Mouse (Mus musculus) left cerebral cortex, postnatal 10 days (tissue): ENCODE measurements around the gene Rpl36al. TPM values are rescaled to one million over a fixed set of nuclear protein-coding genes. Genes with fewer than 3 reads are reported as not detected.
"Not testable (repeated sequence)": the region's sequence is repeated elsewhere in the genome, so short reads cannot be mapped to it uniquely, and the experiment has no call there.

Experiments
- DNase-seq, 2 experiments: peaks; one replicate each; pipeline ENCODE4 v3.0.0; 2021 to 2022; ENCODE audit warnings: low spot score in 2 of 2, mixed read lengths in 1 of 2; ENCODE audit errors: extremely low spot score in 1 of 2
- intact Hi-C: fragments of 180-260 bp; cut with DNase I; formaldehyde crosslinking; loops from one replicate; pipeline ENCODE4 v1.15.1; 2025
- microRNA-seq: library from miRNA; unstranded; fragments of <30 nt; microRNA quantifications from one replicate; pipeline ENCODE4 v1.2.0, GENCODE M21; 2022
- total RNA-seq, 2 experiments: library from RNA; stranded (reverse); gene quantifications; 2 replicates each; pipeline ENCODE4 v1.2.3; 2021

The Rpl36al gene
- total RNA-seq, 2 experiments from 2014 or later, result 205 to 218 TPM

GRCm38 (mm10) chr12:69166861-69167581, 16.9 kb downstream of the Rpl36al start:
- intact Hi-C loops, DNase-seq: not testable (repeated sequence)

DNA sequence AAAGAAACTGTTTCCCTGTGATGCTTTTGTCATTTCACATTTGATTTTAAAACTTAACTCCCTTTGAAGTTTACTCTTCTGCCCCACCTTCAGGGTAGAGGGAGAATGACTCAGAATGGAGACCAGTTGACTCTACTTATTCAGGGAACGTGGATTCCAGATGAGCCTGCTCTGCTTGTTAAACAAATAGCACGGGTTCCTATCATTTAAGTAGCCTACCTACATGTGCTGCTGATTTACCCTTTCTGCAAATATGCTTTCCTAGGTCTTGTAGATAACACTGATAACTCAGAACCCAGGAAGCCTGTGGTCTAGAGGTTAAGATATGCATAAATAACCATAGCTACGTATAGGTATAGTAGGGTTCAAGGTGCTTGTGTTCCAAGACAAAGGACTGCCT, 19.0 kb downstream of the Rpl36al start:
- no peak for DNase-seq
- intact Hi-C loops, result no loop called here

DNA sequence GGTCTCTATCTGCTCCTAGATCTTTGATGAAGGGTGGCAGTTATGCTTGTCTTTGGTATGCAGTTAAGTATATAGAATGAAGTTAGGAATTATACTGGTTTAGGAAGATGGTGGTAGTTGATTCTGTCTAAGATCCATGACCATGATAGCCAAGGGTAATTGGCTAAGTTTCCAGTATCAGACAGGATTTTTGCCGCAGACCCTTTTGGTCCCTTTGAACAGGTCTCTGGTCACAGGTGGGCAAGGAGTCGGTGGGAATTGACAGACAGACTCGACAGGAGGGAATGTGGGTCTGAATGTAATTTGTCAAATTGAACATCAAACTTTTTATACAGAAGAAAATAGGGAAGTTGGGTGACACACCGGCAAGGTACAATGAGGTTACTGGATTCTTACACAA, 20.3 kb downstream of the Rpl36al start:
- DNase-seq, intact Hi-C loops: not testable (repeated sequence)

DNA sequence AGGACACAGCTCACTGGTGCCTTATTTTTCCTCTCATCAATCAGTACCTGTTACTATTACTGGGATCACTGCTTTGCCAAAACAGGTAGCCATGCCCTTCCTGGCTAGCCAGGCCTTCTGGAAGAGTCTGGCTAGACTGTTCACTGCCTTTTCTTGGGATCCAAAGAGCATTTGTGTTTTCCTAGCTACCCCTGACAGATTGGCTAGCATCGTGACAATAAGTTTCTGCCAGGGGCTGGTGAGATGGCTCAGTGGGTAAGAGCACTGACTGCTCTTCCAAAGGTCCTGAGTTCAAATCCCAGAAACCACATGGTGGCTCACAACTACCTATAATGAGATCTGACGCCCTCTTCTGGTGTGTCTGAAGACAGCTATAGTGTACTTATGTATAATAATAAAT, 23.2 kb downstream of the Rpl36al start:
- intact Hi-C loops, DNase-seq: not testable (repeated sequence)

- intact Hi-C loops, result no loop called here
- DNase-seq, result peak in 1 of 2 experiments; percentile 49
Measured at GRCm38 (mm10) chr12:69159578-69159940, 24.3 kb downstream of the Rpl36al start.

- intact Hi-C loops, result not testable (repeated sequence)
Measured at GRCm38 (mm10) chr12:69158765-69159577, 24.9 kb downstream of the Rpl36al start, which contains the start of gene Rps29. Gene Rps29, minus strand, starts transcription at chr12:69159186.

DNA sequence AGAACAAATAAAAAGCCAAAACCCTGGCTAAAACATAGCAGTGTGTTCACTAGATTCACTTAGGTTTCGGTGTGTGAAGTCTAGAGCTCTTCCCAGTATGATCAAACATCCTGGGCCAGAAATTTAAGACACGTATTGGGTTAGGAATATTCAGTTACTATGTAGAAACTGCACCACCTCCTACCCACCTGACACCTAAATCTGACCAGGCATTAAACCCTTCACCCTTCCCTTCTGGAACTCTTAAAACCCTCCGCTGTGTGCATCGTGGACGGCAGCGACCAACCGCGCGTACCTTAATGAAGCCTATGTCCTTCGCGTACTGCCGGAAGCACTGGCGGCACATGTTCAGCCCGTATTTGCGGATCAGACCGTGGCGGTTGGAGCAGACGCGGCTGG, 25.5 kb downstream of the Rpl36al start:
- no peak for DNase-seq
- intact Hi-C loops, result no loop called here

More at GRCm38 (mm10) chr12:69158765-69159577, 24.9 kb downstream of the Rpl36al start, which contains the start of gene Rps29:
- peak; percentile 97 for DNase-seq

DNA sequence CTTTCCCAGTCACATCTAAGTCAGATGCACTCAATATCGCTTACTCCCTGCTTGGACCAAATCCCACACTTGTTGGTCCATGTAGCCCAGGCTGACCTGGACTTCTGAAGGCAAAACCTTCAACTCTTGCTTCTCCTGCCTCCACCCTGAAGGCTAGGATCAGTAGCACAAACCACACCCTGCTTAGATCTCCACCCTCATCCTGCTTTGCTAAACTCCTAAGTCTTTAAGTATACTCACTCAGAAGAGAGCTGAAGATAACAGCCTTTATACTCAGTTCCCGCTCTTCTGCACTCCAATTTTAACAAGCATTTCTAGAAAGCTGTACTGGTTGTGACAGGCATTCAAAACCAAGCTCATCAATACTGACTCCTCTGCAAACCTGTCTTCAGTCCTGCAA, 26.8 kb downstream of the Rpl36al start:
- intact Hi-C loops, result no loop called here
- DNase-seq, result no peak

GRCm38 (mm10) chr12:69156436-69156835, 27.4 kb downstream of the Rpl36al start:
- no peak for DNase-seq
- intact Hi-C loops, result no loop called here

DNA sequence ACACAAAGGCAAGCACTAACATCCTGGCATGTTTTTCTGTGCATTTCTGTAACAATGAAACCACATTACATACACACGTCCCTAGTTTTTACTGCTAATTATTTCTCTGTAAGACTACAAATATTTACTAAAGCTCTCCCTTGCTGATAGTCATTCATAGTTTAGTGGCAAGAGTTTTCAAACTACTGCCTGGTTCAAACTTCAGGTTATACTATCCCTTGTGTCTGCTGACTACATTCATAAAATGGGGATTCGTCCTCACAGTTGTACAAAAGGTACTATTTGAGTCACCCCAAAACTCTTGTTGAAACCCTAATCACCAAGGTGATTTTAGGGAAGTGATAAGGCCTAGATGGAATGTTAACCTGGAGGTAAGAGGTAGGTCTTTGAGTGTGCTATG, 28.0 kb downstream of the Rpl36al start:
- no peak for DNase-seq
- intact Hi-C loops, result no loop called here

- no peak for DNase-seq
- intact Hi-C loops, result no loop called here
Measured at GRCm38 (mm10) chr12:69150049-69150448, 33.8 kb downstream of the Rpl36al start.

DNA sequence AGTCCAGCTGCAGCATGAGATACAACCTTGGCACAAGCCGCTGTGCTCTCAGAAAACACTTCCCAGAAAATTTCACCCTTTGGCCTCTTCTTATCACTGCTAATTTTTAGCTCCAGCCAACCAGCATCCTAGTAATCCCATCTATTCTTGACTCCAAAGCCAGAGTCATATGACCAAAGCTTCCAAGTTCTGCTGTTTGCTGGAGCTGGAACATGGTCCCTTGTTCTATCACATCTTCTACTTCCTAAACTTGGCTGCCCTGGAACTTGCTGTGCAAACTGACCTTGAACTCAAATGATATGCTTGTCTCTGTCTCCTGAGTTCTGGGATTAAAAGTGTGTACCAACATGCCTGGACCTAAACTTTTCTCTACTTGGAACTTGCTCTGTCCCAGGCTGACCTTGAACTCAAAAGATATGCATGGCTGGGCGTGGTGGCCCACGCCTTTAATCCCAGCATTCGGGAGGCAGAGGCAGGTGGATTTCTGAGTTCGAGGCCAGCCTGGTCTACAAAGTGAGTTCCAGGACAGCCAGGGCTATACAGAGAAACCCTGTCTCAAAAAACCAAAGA, 36.6 kb downstream of the Rpl36al start:
- no peak for DNase-seq
- intact Hi-C loops, result no loop called here

- DNase-seq, result no peak
- intact Hi-C loops, result no loop called here
Measured at GRCm38 (mm10) chr12:69143460-69143859, 40.4 kb downstream of the Rpl36al start.

DNA sequence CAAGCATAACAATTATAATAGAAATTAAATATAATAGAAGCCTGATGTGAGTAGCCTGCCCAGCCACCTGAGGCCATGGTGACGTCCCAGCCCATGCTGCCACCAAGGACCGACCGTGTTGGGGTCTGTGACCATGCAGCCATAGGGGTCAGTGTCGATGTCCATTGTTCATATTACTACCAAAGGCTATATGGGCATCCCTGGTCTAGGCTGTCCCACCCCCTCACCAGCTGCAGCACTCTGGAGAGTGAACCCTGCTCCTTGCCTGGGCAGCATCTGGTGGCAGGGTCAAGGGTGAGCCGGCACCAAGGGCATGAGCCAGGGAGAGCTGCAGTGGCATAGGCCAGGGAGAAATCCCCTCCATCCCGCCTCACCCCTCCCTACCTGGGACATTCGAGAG, 44.0 kb downstream of the Rpl36al start:
- no peak for DNase-seq
- intact Hi-C loops, result no loop called here

DNA sequence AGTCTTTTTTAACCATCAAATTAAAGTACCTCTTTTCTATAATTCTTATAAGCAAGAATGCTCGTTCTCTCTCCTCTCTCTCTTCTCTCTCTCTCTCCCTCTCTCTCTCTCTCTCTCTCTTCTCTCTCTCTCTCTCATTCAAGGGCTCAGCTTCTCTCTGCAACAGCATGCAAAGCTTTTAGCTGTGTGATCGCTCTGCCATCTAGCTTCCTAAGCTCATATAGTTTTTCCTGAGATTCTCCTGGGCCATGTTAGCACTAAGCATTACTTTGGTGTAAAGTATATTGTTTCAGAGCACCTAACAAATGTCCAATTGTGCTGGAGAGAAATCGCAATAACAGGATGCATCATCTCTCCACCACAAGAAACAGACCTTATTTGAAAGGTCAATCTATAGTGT, 44.7 kb downstream of the Rpl36al start:
- intact Hi-C loops, result no loop called here

More for the DNA sequence above, 44.7 kb downstream of the Rpl36al start:
- DNase-seq, result no peak

Small RNAs within 50 kb of the gene (microRNA-seq; reads per million reads assigned to microRNA genes)
- gene Gm47287 (not detected), gene Gm47295 (1.7 reads per million)

Other genes with a start within 250 kb of the Rpl36al start
- 1,000 to 10,000 TPM; 1,162 to 1,211 TPM for gene Rps29, start 24.9 kb downstream of the Rpl36al start, total RNA-seq
- gene Lrr1, start 15.3 kb downstream of the Rpl36al start, total RNA-seq, result under 1 TPM in 1 of 2 experiments, not detected in 1; 0.22 TPM
- gene Mgat2, start 74 bp upstream of the Rpl36al start, total RNA-seq, result 10 to 100 TPM; 33.6 to 35.6 TPM
- gene Gm49383, start 13.0 kb upstream of the Rpl36al start, total RNA-seq, result 1 to 10 TPM; 5.7 to 7.1 TPM
- gene Dnaaf2, start 14.3 kb upstream of the Rpl36al start, total RNA-seq, result 1 to 10 TPM; 1.9 to 2.8 TPM
- 1 to 10 TPM; 3.0 to 4.9 TPM for gene Gm49384, start 20.2 kb upstream of the Rpl36al start, total RNA-seq
- gene Pole2, start 44.1 kb upstream of the Rpl36al start, total RNA-seq, result 1 to 10 TPM; 1.2 to 1.7 TPM
- 10 to 100 TPM; 15.0 to 16.7 TPM for gene Klhdc1, start 57.1 kb upstream of the Rpl36al start, total RNA-seq
- 100 to 1,000 TPM; 140 to 143 TPM for gene Klhdc2, start 112.6 kb upstream of the Rpl36al start, total RNA-seq
- 10 to 100 TPM; 38.2 to 40.8 TPM for gene Nemf, start 173.1 kb upstream of the Rpl36al start, total RNA-seq
- 10 to 100 TPM; 61.6 to 62.8 TPM for gene Arf6, start 188.1 kb upstream of the Rpl36al start, total RNA-seq
- 1 to 10 TPM; 1.4 to 1.6 TPM for gene Gm9887, start 188.4 kb upstream of the Rpl36al start, total RNA-seq